Mouse (Mus musculus) lung, postnatal 36 days (tissue): ENCODE results near the gene Kif24.

Experiments used
- DNase-seq: peaks from one replicate; pipeline ENCODE4 v3.0.0; 2022; ENCODE audit warnings: mixed read lengths

The Kif24 gene

GRCm38 (mm10) chr4:41340912-41341550 lies 123.7 kb downstream of the Kif24 start:
- DNase-seq: no peak
